Mouse (Mus musculus): ENCODE data around the gene Nfkbid. TPM values are rescaled to one million over a fixed set of nuclear protein-coding genes. Genes with fewer than 3 reads are reported as not detected.

Nfkbid gene
- polyA plus RNA-seq, 1 experiment from 2014 or later, result 1.1 TPM

- Histone ChIP-seq H3K27ac (replicated peaks) (no peak within 1 kb of the TSS), H3K4me2 (replicated peaks; ENCODE audit: low read depth) (peak within 1 kb of the TSS; percentile 34), H3K4me1 (replicated peaks; ENCODE audit: control insufficient read depth, insufficient read depth) (0 out of 2 replicates have a peak, but pooled peaks cover 2% of the 10 kb centered on the region), H3K4me3 (ENCODE audit: low read depth, low read length) (peak within 1 kb of the TSS; percentile 6; the same call in 1 of the 2 replicates), H3K9ac (ENCODE audit: low read length) (no peak within 1 kb of the TSS), H3K36me3 (ENCODE audit: control insufficient read depth, insufficient read depth, low read length) (no peaks in the 10 kb centered on the region), H3K27me3 (ENCODE audit: control insufficient read depth, insufficient read depth, low read length) (peaks cover 23% of the 10 kb centered on the region), H3K9me3 (ENCODE audit: control insufficient read depth, low read length) (no peaks in the 10 kb centered on the region)
- no peak for TF ChIP-seq CTCF (IDR thresholded peaks at IDR 0.05; ENCODE audit: low read depth)
- TF ChIP-seq EP300 (optimal IDR thresholded peaks at IDR 0.05), result no peak
- 3% methylated on average over 16 of the region's 16 CpGs for WGBS
- DNase-seq (ENCODE audit: low spot score) (peak; percentile 33), ATAC-seq (ENCODE audit: low FRiP score, low TSS enrichment) (peak; percentile 53; the same call in 1 of the 2 replicates)
These were observed 36.2 kb downstream of the Nfkbid start, which contains the start of the genes Kirrel2 and Nphs1 for GRCm38 (mm10) chr7:30457629-30458330. TSS of gene Kirrel2 (minus strand) at chr7:30457690. TSS of gene Nphs1 (plus strand) at chr7:30458315.

GRCm38 (mm10) chr7:30459484-30459883 is 38.0 kb downstream of the Nfkbid start:
- WGBS, result 41% methylated on average over 6 of the region's 6 CpGs
- Histone ChIP-seq H3K9ac (ENCODE audit: low read length) (no peak overlapping the region), H3K27me3 (ENCODE audit: control insufficient read depth, insufficient read depth, low read length) (peaks cover 20% of the 10 kb centered on the region), H3K4me1 (replicated peaks; ENCODE audit: control insufficient read depth, insufficient read depth) (no peaks in the 10 kb centered on the region), H3K9me3 (ENCODE audit: control insufficient read depth, low read length) (no peaks in the 10 kb centered on the region), H3K27ac (replicated peaks) (no peak overlapping the region), H3K4me3 (ENCODE audit: low read depth, low read length) (no peak overlapping the region), H3K36me3 (ENCODE audit: control insufficient read depth, insufficient read depth, low read length) (no peaks in the 10 kb centered on the region), H3K4me2 (replicated peaks; ENCODE audit: low read depth) (no peak overlapping the region)
- TF ChIP-seq CTCF (IDR thresholded peaks at IDR 0.05; ENCODE audit: low read depth) (no peak), EP300 (optimal IDR thresholded peaks at IDR 0.05) (no peak)
- no peak for DNase-seq (ENCODE audit: low spot score)
- ATAC-seq (ENCODE audit: low FRiP score, low TSS enrichment), result no peak

- WGBS, result 35% methylated on average over 7 of the region's 7 CpGs
- no peak overlapping the region for H3K27ac ChIP-seq (replicated peaks)
- H3K4me2 ChIP-seq (replicated peaks; ENCODE audit: low read depth), result no peak overlapping the region
- no peak overlapping the region for H3K4me3 ChIP-seq (ENCODE audit: low read depth, low read length)
- DNase-seq (ENCODE audit: low spot score), result no peak
- peaks cover 12% of the 10 kb centered on the region; the same call in 1 of the 2 replicates for H3K27me3 ChIP-seq (ENCODE audit: control insufficient read depth, insufficient read depth, low read length)
- H3K9me3 ChIP-seq (ENCODE audit: control insufficient read depth, low read length), result no peaks in the 10 kb centered on the region
- no peaks in the 10 kb centered on the region for H3K36me3 ChIP-seq (ENCODE audit: control insufficient read depth, insufficient read depth, low read length)
- H3K4me1 ChIP-seq (replicated peaks; ENCODE audit: control insufficient read depth, insufficient read depth), result no peaks in the 10 kb centered on the region
- ATAC-seq (ENCODE audit: low FRiP score, low TSS enrichment), result no peak
- H3K9ac ChIP-seq (ENCODE audit: low read length), result no peak overlapping the region
- TF ChIP-seq EP300 (optimal IDR thresholded peaks at IDR 0.05) (no peak), CTCF (IDR thresholded peaks at IDR 0.05; ENCODE audit: low read depth) (no peak)
These were observed 42.0 kb downstream of the Nfkbid start for GRCm38 (mm10) chr7:30463568-30463967.

- no peak overlapping the region for H3K9ac ChIP-seq (ENCODE audit: low read length)
- 19% methylated on average over 4 of the region's 4 CpGs for WGBS
- H3K9me3 ChIP-seq (ENCODE audit: control insufficient read depth, low read length), result no peaks in the 10 kb centered on the region
- H3K27me3 ChIP-seq (ENCODE audit: control insufficient read depth, insufficient read depth, low read length), result peaks cover 12% of the 10 kb centered on the region; the same call in 1 of the 2 replicates
- DNase-seq (ENCODE audit: low spot score) (no peak), ATAC-seq (ENCODE audit: low FRiP score, low TSS enrichment) (no peak)
- H3K4me1 ChIP-seq (replicated peaks; ENCODE audit: control insufficient read depth, insufficient read depth), result no peaks in the 10 kb centered on the region
- no peak for TF ChIP-seq EP300 (optimal IDR thresholded peaks at IDR 0.05)
- no peak for TF ChIP-seq CTCF (IDR thresholded peaks at IDR 0.05; ENCODE audit: low read depth)
- H3K36me3 ChIP-seq (ENCODE audit: control insufficient read depth, insufficient read depth, low read length), result no peaks in the 10 kb centered on the region
- no peak overlapping the region for H3K4me3 ChIP-seq (ENCODE audit: low read depth, low read length)
- H3K4me2 ChIP-seq (replicated peaks; ENCODE audit: low read depth), result no peak overlapping the region
- H3K27ac ChIP-seq (replicated peaks), result no peak overlapping the region
These were observed 42.5 kb downstream of the Nfkbid start for GRCm38 (mm10) chr7:30463996-30464395.

DNA sequence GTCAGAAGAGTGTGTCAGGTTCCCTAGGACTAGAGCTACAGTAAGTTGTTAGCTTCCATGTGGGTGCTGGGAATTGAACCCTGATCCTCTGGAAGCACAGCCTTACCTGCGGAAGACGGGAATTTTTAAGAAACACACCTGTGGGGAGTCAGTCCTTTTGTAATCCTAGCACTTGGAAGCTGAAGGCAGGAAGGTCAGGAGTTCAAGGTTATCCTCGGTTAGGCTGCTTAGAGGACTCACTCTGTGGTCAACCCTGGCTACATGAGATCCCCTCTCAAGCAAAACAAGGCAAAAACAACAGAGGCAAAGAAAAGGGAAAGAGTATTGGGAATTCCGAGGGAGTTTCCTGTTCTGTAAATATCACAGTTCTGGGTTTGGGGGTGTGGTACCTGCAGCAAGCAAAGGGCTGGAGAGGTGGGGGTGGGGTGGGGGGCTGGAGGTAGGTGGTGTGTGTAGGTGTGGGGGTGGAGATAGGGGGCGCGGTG is 43.3 kb downstream of the Nfkbid start:
- WGBS, result 15% methylated on average over 6 of the region's 6 CpGs

DNA sequence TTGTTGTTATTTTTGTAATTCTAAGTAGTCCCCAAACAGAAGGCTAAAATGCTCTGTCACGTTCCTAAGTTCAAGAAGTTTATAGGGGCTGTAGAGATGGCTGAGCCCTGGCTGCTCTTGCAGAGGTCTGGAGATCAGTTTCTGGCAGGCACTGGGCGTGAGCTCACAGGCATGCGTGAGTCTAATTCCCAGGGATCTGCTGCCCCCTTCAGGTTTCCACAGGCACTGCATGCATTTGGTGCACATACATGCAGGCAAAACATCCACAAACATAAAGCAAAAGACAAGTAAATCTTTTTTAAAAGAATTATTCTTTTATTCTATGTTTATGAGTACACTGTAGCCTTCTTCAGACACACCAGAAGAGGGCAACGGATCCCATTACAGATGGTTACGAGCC is 50.9 kb downstream of the Nfkbid start:
- ATAC-seq (ENCODE audit: low FRiP score, low TSS enrichment) (no peak), DNase-seq (ENCODE audit: low spot score) (peak; percentile 53)
- Histone ChIP-seq H3K9ac (ENCODE audit: low read length) (no peak overlapping the region), H3K27ac (replicated peaks) (no peak overlapping the region), H3K4me2 (replicated peaks; ENCODE audit: low read depth) (no peak overlapping the region), H3K4me3 (ENCODE audit: low read depth, low read length) (no peak overlapping the region), H3K27me3 (ENCODE audit: control insufficient read depth, insufficient read depth, low read length) (no peaks in the 10 kb centered on the region), H3K36me3 (ENCODE audit: control insufficient read depth, insufficient read depth, low read length) (no peaks in the 10 kb centered on the region), H3K4me1 (replicated peaks; ENCODE audit: control insufficient read depth, insufficient read depth) (no peaks in the 10 kb centered on the region), H3K9me3 (ENCODE audit: control insufficient read depth, low read length) (no peaks in the 10 kb centered on the region)
- 46% methylated on average over 5 of the region's 5 CpGs for WGBS
- no peak for TF ChIP-seq EP300 (optimal IDR thresholded peaks at IDR 0.05)
- peak; percentile 71 for TF ChIP-seq CTCF (IDR thresholded peaks at IDR 0.05; ENCODE audit: low read depth)

More for the DNA sequence above, 43.3 kb downstream of the Nfkbid start:
- Histone ChIP-seq H3K36me3 (ENCODE audit: control insufficient read depth, insufficient read depth, low read length) (no peaks in the 10 kb centered on the region), H3K27me3 (ENCODE audit: control insufficient read depth, insufficient read depth, low read length) (peaks cover 12% of the 10 kb centered on the region; the same call in 1 of the 2 replicates), H3K9ac (ENCODE audit: low read length) (no peak overlapping the region), H3K4me2 (replicated peaks; ENCODE audit: low read depth) (no peak overlapping the region), H3K9me3 (ENCODE audit: control insufficient read depth, low read length) (no peaks in the 10 kb centered on the region), H3K4me3 (ENCODE audit: low read depth, low read length) (no peak overlapping the region), H3K27ac (replicated peaks) (no peak overlapping the region), H3K4me1 (replicated peaks; ENCODE audit: control insufficient read depth, insufficient read depth) (no peaks in the 10 kb centered on the region)
- DNase-seq (ENCODE audit: low spot score) (no peak), ATAC-seq (ENCODE audit: low FRiP score, low TSS enrichment) (no peak)
- TF ChIP-seq EP300 (optimal IDR thresholded peaks at IDR 0.05) (no peak), CTCF (IDR thresholded peaks at IDR 0.05; ENCODE audit: low read depth) (no peak)
